Mouse (Mus musculus): ENCODE measurements at regions not wholly inside any gene's neighbourhood (a gene's known extent, or its start where the extent isn't known, plus 50 kb on each side); places are given as distances from the start of the nearest gene placed in this dataset.

- Histone ChIP-seq H3K36me3 (ENCODE audit: control insufficient read depth, insufficient read depth, low read length, poor library complexity, severe bottlenecking) (no peaks in the 10 kb centered on the region), H3K27ac (ENCODE audit: insufficient read depth, low read depth, low read length, poor library complexity, severe bottlenecking) (no peak overlapping the region), H3K4me3 (ENCODE audit: insufficient read depth in 1 of 2, low read depth in 1 of 2, low read length in 2 of 2, poor library complexity in 1 of 2, severe bottlenecking in 1 of 2) (no peak overlapping the region), H3K9ac (ENCODE audit: insufficient read depth, low read depth, low read length, poor library complexity, severe bottlenecking) (no peak overlapping the region), H3K9me3 (ENCODE audit: control insufficient read depth, insufficient read depth, low read depth, low read length) (no peaks in the 10 kb centered on the region), H3K4me1 (ENCODE audit: control insufficient read depth in 2 of 2, insufficient read depth in 2 of 2, low read length in 2 of 2, poor library complexity in 1 of 2) (peaks cover 0 to 4% of the 10 kb centered on the region in 2 experiments; a peak in 1 of 4 replicates)
- in situ Hi-C loops (cut with MboI; ENCODE audit: low sequenced_read_pairs in 2 of 2, unreplicated experiment in 2 of 2) = no loop called here
- DNase-seq (ENCODE audit: low read depth, low spot score) = no peak
- no peak for TF ChIP-seq ZC3H11A (IDR thresholded peaks at IDR 0.05; ENCODE audit: borderline replicate concordance, low read depth, low read length)
- TF ChIP-seq MAFK (IDR thresholded peaks at IDR 0.05; ENCODE audit: insufficient read depth, low read depth, low read length) = no peak
- no peak for TF ChIP-seq ZNF384 (IDR thresholded peaks at IDR 0.05; ENCODE audit: low read depth, low read length)
- no peak for TF ChIP-seq CHD2 (IDR thresholded peaks at IDR 0.05; ENCODE audit: low read depth, low read length)
- TF ChIP-seq HCFC1 (IDR thresholded peaks at IDR 0.05; ENCODE audit: borderline replicate concordance, insufficient read depth, low read length) = no peak
Measured at GRCm38 (mm10) chr11:29072231-29072630, 58.3 kb upstream of the Pnpt1 start.

Measured in ES-E14 (cell line).